Mouse (Mus musculus) olfactory bulb, adult 2 months (tissue): ENCODE data around the gene Adal. TPM values are rescaled to one million over a fixed set of nuclear protein-coding genes. Genes with fewer than 3 reads are reported as not detected.
"Not testable (repeated sequence)": the region's sequence is repeated elsewhere in the genome, so short reads cannot be mapped to it uniquely, and the experiment has no call there.

Source experiments
- H3K27ac ChIP-seq: fragments of 200-500 bp; 2 replicates; pipeline ENCODE4 v1.5.1; 2012; ENCODE audit warnings: low read depth, low read length; ENCODE audit not compliant: insufficient read depth
- H3K4me1 ChIP-seq: fragments of 200-500 bp; 2 replicates; pipeline ENCODE4 v1.6.1; 2012; ENCODE audit warnings: low read length; ENCODE audit not compliant: control insufficient read depth, insufficient read depth
- H3K4me3 ChIP-seq: fragments of 200-500 bp; 2 replicates; pipeline ENCODE4 v1.5.1; 2012; ENCODE audit warnings: mild to moderate bottlenecking, low read depth, low read length, moderate library complexity; ENCODE audit not compliant: insufficient read depth
- CTCF ChIP-seq: fragments of 200-500 bp; IDR thresholded peaks from 2 replicates; pipeline ENCODE4 v1.5.1; 2012; ENCODE audit warnings: low read depth, mild to moderate bottlenecking, low read length, moderate library complexity; ENCODE audit not compliant: insufficient read depth
- POLR2A ChIP-seq: fragments of 200-500 bp; IDR thresholded peaks from 2 replicates; pipeline ENCODE4 v1.6.1; 2012; ENCODE audit warnings: mild to moderate bottlenecking, low read depth, low read length, moderate library complexity; ENCODE audit not compliant: insufficient read depth
- WGBS: fragments of 180-500 bp; shearing (Covaris S2); methylation state at CpG from one replicate; pipeline ENCODE4 v1.1.7; 2018; 5-methylcytosine and 5-hydroxymethylcytosine counted together
- polyA plus RNA-seq: library from polyadenylated mRNA; stranded (reverse); fragments of >200 nt; gene quantifications from 2 replicates; pipeline ENCODE4 v1.2.4, GENCODE M21; 2012; ENCODE audit warnings: low replicate concordance; ENCODE audit not compliant: missing spikeins, insufficient read depth, insufficient read length

The Adal gene
- polyA plus RNA-seq, result not detected in 2 replicates

GRCm38 (mm10) chr2:121140018-121140882 lies at the start of gene Adal, which contains the start of gene Lcmt2:
Gene Adal, plus strand, starts transcription at chr2:121140428.
Gene Lcmt2, minus strand, starts transcription at chr2:121140653.
- under 1% methylated on average over 87 of the region's 87 CpGs for WGBS
- H3K4me3 ChIP-seq, result peak within 1 kb of the TSS; percentile 74
- peak within 1 kb of the TSS; percentile 91 for H3K27ac ChIP-seq
- peaks cover 9% of the 10 kb centered on the region; the same call in 1 of the 2 replicates for H3K4me1 ChIP-seq
- TF ChIP-seq CTCF, result no peak
- peak; percentile 99 for TF ChIP-seq POLR2A

GRCm38 (mm10) chr2:121102051-121102450 lies 38.2 kb upstream of the Adal start:
- Histone ChIP-seq H3K4me1 (no peaks in the 10 kb centered on the region), H3K27ac (no peak overlapping the region), H3K4me3 (no peak overlapping the region)
- no peak for TF ChIP-seq CTCF
- no peak for TF ChIP-seq POLR2A
- WGBS, result 17% methylated on average over 9 of the region's 9 CpGs

GRCm38 (mm10) chr2:121105940-121106339 lies 34.3 kb upstream of the Adal start:
- TF ChIP-seq CTCF (no peak), POLR2A (no peak)
- H3K4me1 ChIP-seq, result no peaks in the 10 kb centered on the region

GRCm38 (mm10) chr2:121109695-121110094 lies 30.5 kb upstream of the Adal start, which contains the start of gene Tgm7:
Gene Tgm7, minus strand, starts transcription at chr2:121109795.
- Histone ChIP-seq H3K4me1 (no peaks in the 10 kb centered on the region), H3K27ac (no peak within 1 kb of the TSS), H3K4me3 (no peak within 1 kb of the TSS)
- TF ChIP-seq CTCF, result no peak
- TF ChIP-seq POLR2A, result no peak
- WGBS, result 88% methylated on average over 4 of the region's 4 CpGs

More at GRCm38 (mm10) chr2:121105940-121106339, 34.3 kb upstream of the Adal start:
- Histone ChIP-seq H3K27ac (no peak overlapping the region), H3K4me3 (no peak overlapping the region)

GRCm38 (mm10) chr2:121115418-121115817 lies 24.8 kb upstream of the Adal start:
- Histone ChIP-seq H3K27ac (no peak overlapping the region), H3K4me1 (no peaks in the 10 kb centered on the region), H3K4me3 (no peak overlapping the region)
- 88% methylated on average over 2 of the region's 2 CpGs for WGBS
- TF ChIP-seq CTCF (no peak), POLR2A (no peak)

GRCm38 (mm10) chr2:121119260-121119659 lies 21.0 kb upstream of the Adal start:
- WGBS, result 75% methylated on average over 3 of the region's 3 CpGs

GRCm38 (mm10) chr2:121126302-121126701 lies 13.9 kb upstream of the Adal start:
- H3K4me1 ChIP-seq, H3K4me3 ChIP-seq, H3K27ac ChIP-seq: not testable (repeated sequence)
- WGBS, result 93% methylated on average over 5 of the region's 5 CpGs

More at GRCm38 (mm10) chr2:121119260-121119659, 21.0 kb upstream of the Adal start:
- no peak overlapping the region for H3K4me3 ChIP-seq
- no peaks in the 10 kb centered on the region for H3K4me1 ChIP-seq
- H3K27ac ChIP-seq, result no peak overlapping the region
- TF ChIP-seq POLR2A (no peak), CTCF (no peak)

- WGBS, result 88% methylated on average over 1 of the region's 1 CpGs
These were observed 12.7 kb upstream of the Adal start for GRCm38 (mm10) chr2:121127536-121127935.

GRCm38 (mm10) chr2:121128865-121129620 lies 11.2 kb upstream of the Adal start:
- 73% methylated on average over 9 of the region's 9 CpGs for WGBS
- TF ChIP-seq CTCF, result no peak
- TF ChIP-seq POLR2A, result no peak
- Histone ChIP-seq H3K27ac (no peak overlapping the region), H3K4me3 (no peak overlapping the region), H3K4me1 (no peaks in the 10 kb centered on the region)

More at GRCm38 (mm10) chr2:121127536-121127935, 12.7 kb upstream of the Adal start:
- TF ChIP-seq CTCF (no peak), POLR2A (no peak)
- Histone ChIP-seq H3K27ac (no peak overlapping the region), H3K4me3 (no peak overlapping the region), H3K4me1 (no peaks in the 10 kb centered on the region)
